Mouse (Mus musculus): ENCODE data around the gene C1qb. TPM values are rescaled to one million over a fixed set of nuclear protein-coding genes. Genes with fewer than 3 reads are reported as not detected.
A peak's percentile ranks its signal among the peaks of the same experiment; 100 is the strongest.

C1qb gene
- polyA plus RNA-seq, 1 experiment from 2014 or later: 53.9 TPM

DNA sequence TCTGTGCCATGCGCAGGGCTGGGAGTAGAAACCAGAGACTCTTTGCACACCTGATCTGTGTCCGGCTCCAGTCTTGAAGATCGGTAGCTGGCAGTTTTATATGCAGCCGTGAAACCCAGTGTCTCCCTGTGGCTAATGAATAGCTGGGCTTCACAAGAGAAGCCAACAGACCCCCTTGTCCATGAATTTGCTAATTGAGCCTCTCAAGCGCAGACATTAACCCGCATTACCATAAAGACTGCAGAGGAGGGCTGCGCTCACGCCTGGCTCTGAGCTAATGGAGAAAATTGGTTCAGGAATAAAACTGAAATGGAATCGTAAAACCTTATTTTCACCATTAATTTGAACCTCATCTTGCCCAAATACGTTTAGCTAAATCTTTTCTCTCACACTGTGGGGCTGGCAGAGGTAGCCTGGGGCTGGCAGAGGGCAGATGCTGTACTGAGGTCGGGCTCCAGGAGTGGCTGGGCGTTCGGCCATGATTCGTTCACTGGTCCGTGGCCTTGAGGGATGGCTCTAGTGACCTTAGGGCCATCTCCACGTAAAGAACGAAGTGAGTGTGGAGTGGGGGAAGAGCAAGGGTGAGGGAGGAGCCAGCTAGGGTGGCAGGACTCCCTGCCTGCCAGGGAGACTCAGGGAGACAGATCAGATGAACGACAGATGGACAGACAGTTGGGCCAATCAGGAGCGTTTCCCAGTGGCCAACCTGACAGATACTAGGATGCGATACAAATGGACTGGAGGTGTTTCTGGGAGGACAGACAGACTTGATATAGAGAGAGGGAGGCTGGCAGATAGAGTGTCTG lies 30.6 kb upstream of the C1qb start:
- Histone ChIP-seq H3K27me3 (replicated peaks; ENCODE audit: control insufficient read depth, insufficient read depth, low read length) (no peaks in the 10 kb centered on the region), H3K36me3 (ENCODE audit: control insufficient read depth, insufficient read depth, low read length) (no peaks in the 10 kb centered on the region), H3K9me3 (ENCODE audit: control insufficient read depth, low read length) (no peaks in the 10 kb centered on the region), H3K27ac (ENCODE audit: low read depth, low read length) (peak overlapping the region; percentile 51), H3K4me1 (ENCODE audit: control insufficient read depth, insufficient read depth, low read depth, low read length) (peaks cover 16% of the 10 kb centered on the region), H3K9ac (ENCODE audit: low read depth, low read length) (no peak overlapping the region), H3K4me3 (ENCODE audit: low read length) (no peak overlapping the region), H3K4me2 (ENCODE audit: low read length) (no peak overlapping the region)
- ATAC-seq: peak; percentile 44
- WGBS: 42% methylated on average over 20 of the region's 20 CpGs

DNA sequence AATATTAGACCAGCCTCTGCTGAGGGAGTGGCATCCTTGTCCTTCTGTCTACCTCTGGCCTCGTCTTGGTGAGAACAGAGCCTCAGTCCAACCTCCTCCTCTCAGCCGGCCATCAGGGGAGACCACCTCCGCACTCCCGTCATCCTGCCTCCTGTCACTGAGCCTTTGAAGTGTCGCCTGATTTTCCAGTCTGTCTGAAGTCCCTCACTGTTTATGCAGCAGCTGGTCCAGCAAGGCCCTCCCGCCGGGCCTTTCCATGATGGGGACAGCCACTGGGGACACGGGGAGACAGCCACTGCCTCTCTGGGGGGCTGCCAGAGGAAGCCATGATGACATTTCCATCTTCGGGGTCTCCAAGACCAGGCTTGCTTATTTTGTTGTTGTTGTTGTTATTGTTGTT lies 26.9 kb upstream of the C1qb start:
- Histone ChIP-seq H3K9ac (ENCODE audit: low read depth, low read length) (no peak overlapping the region), H3K36me3 (ENCODE audit: control insufficient read depth, insufficient read depth, low read length) (no peaks in the 10 kb centered on the region), H3K9me3 (ENCODE audit: control insufficient read depth, low read length) (no peaks in the 10 kb centered on the region), H3K27ac (ENCODE audit: low read depth, low read length) (no peak overlapping the region), H3K27me3 (replicated peaks; ENCODE audit: control insufficient read depth, insufficient read depth, low read length) (no peaks in the 10 kb centered on the region; the same call in 1 of the 2 replicates), H3K4me3 (ENCODE audit: low read length) (no peak overlapping the region), H3K4me1 (ENCODE audit: control insufficient read depth, insufficient read depth, low read depth, low read length) (peaks cover 24% of the 10 kb centered on the region), H3K4me2 (ENCODE audit: low read length) (no peak overlapping the region)
- whole genome bisulfite sequencing: 9% methylated on average over 9 of the region's 9 CpGs
- ATAC-seq: no peak

DNA sequence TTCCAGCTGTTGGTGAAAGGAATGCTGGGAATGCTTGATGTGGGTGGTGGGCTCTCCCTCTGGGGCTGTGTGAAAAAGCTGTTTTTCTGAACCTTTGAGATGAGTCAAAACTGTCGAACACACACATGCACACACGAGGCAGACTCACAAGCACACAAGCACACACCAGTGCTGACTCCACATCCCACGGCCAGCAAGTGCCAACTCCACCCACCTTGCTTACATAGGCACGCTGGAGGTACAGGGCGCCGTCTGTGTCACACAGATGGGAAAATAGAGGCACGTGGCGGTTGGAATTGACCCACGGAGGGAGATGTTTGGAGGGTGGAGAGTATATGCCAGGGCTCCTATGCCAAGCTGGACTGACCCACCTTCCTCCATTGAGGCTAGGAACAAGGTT lies 25.8 kb upstream of the C1qb start:
- Histone ChIP-seq H3K4me3 (ENCODE audit: low read length) (no peak overlapping the region), H3K9ac (ENCODE audit: low read depth, low read length) (no peak overlapping the region), H3K4me2 (ENCODE audit: low read length) (no peak overlapping the region), H3K27me3 (replicated peaks; ENCODE audit: control insufficient read depth, insufficient read depth, low read length) (no peaks in the 10 kb centered on the region; the same call in 1 of the 2 replicates), H3K4me1 (ENCODE audit: control insufficient read depth, insufficient read depth, low read depth, low read length) (peaks cover 18% of the 10 kb centered on the region), H3K36me3 (ENCODE audit: control insufficient read depth, insufficient read depth, low read length) (no peaks in the 10 kb centered on the region), H3K9me3 (ENCODE audit: control insufficient read depth, low read length) (no peaks in the 10 kb centered on the region), H3K27ac (ENCODE audit: low read depth, low read length) (no peak overlapping the region)
- no peak for ATAC-seq
- 38% methylated on average over 9 of the region's 9 CpGs for WGBS

DNA sequence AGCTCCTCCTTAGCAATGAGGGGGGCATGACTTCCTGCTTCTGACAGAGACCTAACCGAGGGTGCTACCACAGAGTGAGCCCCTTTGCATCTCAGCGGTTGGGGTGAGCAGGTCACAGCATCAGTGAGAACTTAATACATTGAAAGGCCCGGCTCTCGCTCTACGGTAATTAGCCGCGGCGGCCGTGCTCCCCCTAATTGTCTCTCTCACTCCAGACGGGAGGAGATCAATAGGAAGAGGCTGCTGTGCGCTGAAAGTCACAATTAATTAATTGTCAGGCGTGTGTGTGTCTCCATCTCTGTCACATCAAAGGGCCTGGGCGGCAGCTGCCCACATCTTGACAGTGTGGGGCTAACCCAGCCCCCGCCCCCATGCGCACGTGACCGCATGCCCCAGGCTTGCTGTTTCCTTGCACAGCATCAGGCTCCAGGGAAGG lies 25.2 kb upstream of the C1qb start:
- 2% methylated on average over 17 of the region's 17 CpGs for WGBS
- no peak overlapping the region for H3K9ac ChIP-seq (ENCODE audit: low read depth, low read length)

DNA sequence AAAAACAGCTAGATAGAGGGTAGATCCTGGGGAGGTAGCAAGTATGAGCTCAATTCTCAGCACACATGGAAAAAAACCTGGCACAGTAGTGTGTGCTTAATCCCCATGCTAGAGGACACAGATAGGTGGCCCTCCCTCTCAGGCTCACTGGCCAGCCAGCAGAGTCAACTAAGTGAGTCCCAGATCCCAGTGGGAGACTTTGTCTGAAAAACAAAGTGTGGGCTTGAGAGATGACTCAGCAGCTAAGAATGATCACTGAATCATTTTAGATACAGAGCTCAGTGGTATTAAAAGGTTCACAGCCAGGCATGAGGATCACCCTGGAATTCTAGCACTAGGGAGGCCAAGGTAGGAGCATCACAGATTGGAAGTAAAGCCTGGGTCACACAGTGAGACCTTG lies 21.8 kb upstream of the C1qb start:
- H3K36me3 ChIP-seq (ENCODE audit: control insufficient read depth, insufficient read depth, low read length): no peaks in the 10 kb centered on the region
- H3K4me2 ChIP-seq (ENCODE audit: low read length): no peak overlapping the region
- peaks cover 18% of the 10 kb centered on the region for H3K4me1 ChIP-seq (ENCODE audit: control insufficient read depth, insufficient read depth, low read depth, low read length)
- no peak overlapping the region for H3K4me3 ChIP-seq (ENCODE audit: low read length)
- no peak overlapping the region for H3K9ac ChIP-seq (ENCODE audit: low read depth, low read length)
- no peak overlapping the region for H3K27ac ChIP-seq (ENCODE audit: low read depth, low read length)
- peaks cover 6% of the 10 kb centered on the region; the same call in 1 of the 2 replicates for H3K27me3 ChIP-seq (replicated peaks; ENCODE audit: control insufficient read depth, insufficient read depth, low read length)
- no peaks in the 10 kb centered on the region for H3K9me3 ChIP-seq (ENCODE audit: control insufficient read depth, low read length)
- no peak for ATAC-seq

More for the DNA sequence above, 25.2 kb upstream of the C1qb start:
- H3K4me1 ChIP-seq (ENCODE audit: control insufficient read depth, insufficient read depth, low read depth, low read length): peaks cover 13% of the 10 kb centered on the region
- 0 out of 2 replicates have a peak, but pooled peaks have one; percentile 40 for ATAC-seq
- H3K4me2 ChIP-seq (ENCODE audit: low read length): peak overlapping the region; percentile 40
- H3K27me3 ChIP-seq (replicated peaks; ENCODE audit: control insufficient read depth, insufficient read depth, low read length): no peaks in the 10 kb centered on the region; the same call in 1 of the 2 replicates
- no peaks in the 10 kb centered on the region for H3K36me3 ChIP-seq (ENCODE audit: control insufficient read depth, insufficient read depth, low read length)
- no peak overlapping the region for H3K27ac ChIP-seq (ENCODE audit: low read depth, low read length)
- H3K4me3 ChIP-seq (ENCODE audit: low read length): no peak overlapping the region
- H3K9me3 ChIP-seq (ENCODE audit: control insufficient read depth, low read length): no peaks in the 10 kb centered on the region

DNA sequence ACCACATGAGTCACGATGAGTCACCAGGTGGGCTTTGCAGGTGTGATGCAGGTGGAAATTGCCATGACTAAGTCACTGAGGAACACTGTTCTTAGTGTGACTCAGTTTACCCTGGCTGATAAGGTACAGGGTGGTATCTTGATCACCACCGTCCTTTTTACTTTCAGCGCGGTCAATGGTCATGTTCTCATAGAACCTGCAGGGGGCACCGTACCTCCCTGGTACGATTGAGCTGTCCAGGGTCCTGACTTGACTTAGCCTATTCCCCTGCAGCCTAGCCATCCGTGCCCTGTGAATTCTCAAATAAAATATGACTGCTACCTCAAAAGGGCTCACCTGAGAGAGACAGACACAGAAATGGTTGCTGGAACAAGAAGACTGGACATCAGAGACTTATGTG lies 21.0 kb upstream of the C1qb start:
- Histone ChIP-seq H3K9me3 (ENCODE audit: control insufficient read depth, low read length) (no peaks in the 10 kb centered on the region), H3K4me3 (ENCODE audit: low read length) (no peak overlapping the region), H3K27me3 (replicated peaks; ENCODE audit: control insufficient read depth, insufficient read depth, low read length) (peaks cover 6% of the 10 kb centered on the region; the same call in 1 of the 2 replicates), H3K36me3 (ENCODE audit: control insufficient read depth, insufficient read depth, low read length) (no peaks in the 10 kb centered on the region), H3K4me1 (ENCODE audit: control insufficient read depth, insufficient read depth, low read depth, low read length) (peaks cover 18% of the 10 kb centered on the region), H3K9ac (ENCODE audit: low read depth, low read length) (no peak overlapping the region), H3K27ac (ENCODE audit: low read depth, low read length) (no peak overlapping the region), H3K4me2 (ENCODE audit: low read length) (no peak overlapping the region)
- no peak for ATAC-seq
- 7% methylated on average over 7 of the region's 7 CpGs for WGBS

DNA sequence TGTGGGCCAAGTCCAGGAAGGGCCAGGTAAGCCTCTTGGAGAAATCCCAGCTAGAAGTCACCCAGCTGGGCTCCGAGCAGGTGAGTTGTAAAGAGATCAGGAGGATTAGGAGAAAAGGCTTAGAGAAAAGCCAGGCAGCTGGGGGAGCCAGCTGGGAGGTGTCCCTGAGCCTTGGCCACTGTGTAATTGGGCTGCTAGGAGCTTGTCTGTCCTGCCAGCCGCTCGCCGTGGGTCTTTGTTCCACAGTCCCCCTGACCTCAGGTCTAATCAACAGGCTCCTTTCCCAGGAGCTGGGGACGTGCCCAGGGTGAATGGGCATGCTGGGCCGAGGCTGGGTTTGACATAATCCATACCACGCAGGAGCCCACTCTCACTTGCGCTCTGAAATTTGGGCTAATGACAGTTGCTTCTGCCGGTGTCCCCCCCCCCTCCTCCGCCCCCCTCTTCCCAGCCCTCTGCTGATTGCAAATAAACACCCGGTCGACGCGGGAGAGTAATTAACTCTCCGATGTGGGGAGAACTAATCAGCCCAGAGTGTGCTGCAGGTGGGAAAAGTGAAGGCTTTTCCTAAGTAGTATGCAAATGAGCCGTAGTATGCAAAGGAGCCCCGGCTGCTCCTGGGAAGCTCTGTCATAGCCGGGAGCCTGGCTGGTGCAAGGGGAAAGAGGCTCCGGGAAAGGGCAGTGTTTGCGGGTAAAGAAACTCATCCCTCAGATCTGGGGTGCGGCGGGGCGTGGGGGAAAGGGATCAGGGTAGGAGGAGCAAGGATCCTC lies 19.0 kb upstream of the C1qb start:
- H3K4me3 ChIP-seq (ENCODE audit: low read length): 0 out of 2 replicates have a peak overlapping the region, but pooled peaks have one; percentile 4
- H3K36me3 ChIP-seq (ENCODE audit: control insufficient read depth, insufficient read depth, low read length): no peaks in the 10 kb centered on the region
- WGBS: 2% methylated on average over 23 of the region's 23 CpGs
- peak; percentile 78 for ATAC-seq
- H3K27me3 ChIP-seq (replicated peaks; ENCODE audit: control insufficient read depth, insufficient read depth, low read length): peaks cover 6% of the 10 kb centered on the region; the same call in 1 of the 2 replicates
- H3K27ac ChIP-seq (ENCODE audit: low read depth, low read length): peak overlapping the region; percentile 0; the same call in 1 of the 2 replicates
- H3K4me2 ChIP-seq (ENCODE audit: low read length): peak overlapping the region; percentile 44
- no peak overlapping the region for H3K9ac ChIP-seq (ENCODE audit: low read depth, low read length)
- peaks cover 7% of the 10 kb centered on the region for H3K4me1 ChIP-seq (ENCODE audit: control insufficient read depth, insufficient read depth, low read depth, low read length)
- no peaks in the 10 kb centered on the region for H3K9me3 ChIP-seq (ENCODE audit: control insufficient read depth, low read length)

DNA sequence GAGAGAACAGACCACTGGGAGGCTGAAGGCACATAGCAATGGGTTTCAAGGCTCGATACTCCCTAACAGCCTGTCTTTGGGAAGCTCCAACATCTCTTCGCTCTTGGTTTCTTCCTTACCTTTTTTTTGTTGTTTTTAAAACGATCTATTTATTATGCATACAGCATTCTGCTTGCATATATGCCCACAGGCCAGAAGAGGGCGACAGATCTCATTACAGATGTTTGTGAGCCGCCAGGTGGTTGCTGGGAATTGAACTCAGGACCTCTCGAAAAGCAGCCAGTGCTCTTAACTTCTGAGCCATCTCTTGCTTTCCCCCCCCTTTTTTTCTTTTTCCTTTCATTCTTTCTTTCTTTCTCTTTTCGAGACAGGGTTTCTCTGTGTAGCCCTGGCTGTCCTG lies 13.2 kb upstream of the C1qb start:
- no peak overlapping the region for H3K9ac ChIP-seq (ENCODE audit: low read depth, low read length)
- ATAC-seq: no peak
- H3K27me3 ChIP-seq (replicated peaks; ENCODE audit: control insufficient read depth, insufficient read depth, low read length): peaks cover 10% of the 10 kb centered on the region; the same call in 1 of the 2 replicates
- no peaks in the 10 kb centered on the region for H3K4me1 ChIP-seq (ENCODE audit: control insufficient read depth, insufficient read depth, low read depth, low read length)
- 61% methylated on average over 7 of the region's 7 CpGs for WGBS
- H3K27ac ChIP-seq (ENCODE audit: low read depth, low read length): no peak overlapping the region
- H3K36me3 ChIP-seq (ENCODE audit: control insufficient read depth, insufficient read depth, low read length): no peaks in the 10 kb centered on the region
- H3K4me2 ChIP-seq (ENCODE audit: low read length): no peak overlapping the region
- H3K4me3 ChIP-seq (ENCODE audit: low read length): no peak overlapping the region
- no peaks in the 10 kb centered on the region for H3K9me3 ChIP-seq (ENCODE audit: control insufficient read depth, low read length)

DNA sequence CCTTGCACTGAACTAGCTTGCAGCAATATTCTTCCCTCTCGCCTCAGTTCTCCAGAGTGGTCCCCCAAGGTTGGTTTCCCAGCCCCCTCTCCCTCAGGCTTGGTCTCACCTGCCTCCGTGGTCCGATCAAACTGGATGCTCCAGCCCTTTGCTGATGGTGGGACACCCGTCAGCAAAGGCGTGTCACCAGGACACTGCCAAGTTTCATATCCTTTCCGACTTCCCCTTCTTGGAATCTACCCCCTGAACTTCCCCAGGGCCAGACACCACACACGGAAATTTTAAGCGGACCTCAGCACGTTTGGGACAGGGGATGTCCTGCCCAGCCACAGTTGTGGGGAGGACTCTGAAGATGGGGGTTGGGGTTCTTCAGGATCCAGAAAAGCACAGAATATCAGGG lies 12.7 kb upstream of the C1qb start, which contains the start of gene C1qa:
C1qa (minus strand) TSS at position 167 of the 400 bp plus-strand sequence.
- no peak for ATAC-seq
- no peak within 1 kb of the TSS for H3K9ac ChIP-seq (ENCODE audit: low read depth, low read length)

More for the DNA sequence above, 12.7 kb upstream of the C1qb start, which contains the start of gene C1qa:
- no peaks in the 10 kb centered on the region for H3K36me3 ChIP-seq (ENCODE audit: control insufficient read depth, insufficient read depth, low read length)
- WGBS: 83% methylated on average over 9 of the region's 9 CpGs
- H3K27ac ChIP-seq (ENCODE audit: low read depth, low read length): no peak within 1 kb of the TSS
- H3K4me1 ChIP-seq (ENCODE audit: control insufficient read depth, insufficient read depth, low read depth, low read length): no peaks in the 10 kb centered on the region
- no peak within 1 kb of the TSS for H3K4me2 ChIP-seq (ENCODE audit: low read length)
- H3K9me3 ChIP-seq (ENCODE audit: control insufficient read depth, low read length): no peaks in the 10 kb centered on the region
- no peak within 1 kb of the TSS for H3K4me3 ChIP-seq (ENCODE audit: low read length)
- H3K27me3 ChIP-seq (replicated peaks; ENCODE audit: control insufficient read depth, insufficient read depth, low read length): peaks cover 10% of the 10 kb centered on the region; the same call in 1 of the 2 replicates
